Mouse (Mus musculus): ENCODE measurements around the gene Jakmip3.

DNA sequence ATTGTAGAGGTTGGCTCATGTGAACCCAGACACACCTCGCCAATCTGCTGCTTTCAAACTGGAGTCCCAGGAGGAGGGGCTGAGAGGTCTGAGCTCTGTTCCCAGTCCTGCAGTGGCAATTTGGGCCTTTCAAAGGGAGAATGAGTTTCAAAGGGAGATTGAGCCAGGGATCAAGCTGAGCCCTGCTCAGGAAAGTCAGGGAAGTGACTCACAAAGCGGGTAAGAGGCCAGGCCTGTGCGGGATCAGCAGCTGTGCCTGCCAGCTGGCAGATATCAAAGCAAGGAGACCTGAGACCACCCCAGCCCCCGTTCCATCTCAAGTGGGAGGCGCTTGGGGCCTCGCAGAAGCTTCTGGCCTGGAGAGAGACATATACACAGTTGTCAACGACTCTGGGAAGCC is 136.8 kb downstream of the Jakmip3 start:
- TF ChIP-seq POLR2A (IDR thresholded peaks at IDR 0.05; ENCODE audit: low read depth, low read length) (no peak), CTCF (IDR thresholded peaks at IDR 0.05; ENCODE audit: borderline replicate concordance, insufficient read depth, low read length) (no peak)
